Mouse (Mus musculus): Measurements from ENCODE around the gene Tpcn2. TPM values are rescaled to one million over a fixed set of nuclear protein-coding genes. Genes with fewer than 3 reads are reported as not detected.

Tpcn2 gene
- polyA plus RNA-seq, 1 experiment from 2014 or later: 3.7 TPM

GRCm38 (mm10) chr7:145159283-145160240 is 124.2 kb downstream of the Tpcn2 start:
- Histone ChIP-seq H3K9me3 (ENCODE audit: control insufficient read depth, low read length) (no peaks in the 10 kb centered on the region), H3K27me3 (replicated peaks; ENCODE audit: control insufficient read depth, insufficient read depth, low read length) (no peaks in the 10 kb centered on the region), H3K9ac (ENCODE audit: low read depth, low read length) (peak overlapping the region; percentile 19; the same call in 1 of the 2 replicates), H3K4me1 (ENCODE audit: control insufficient read depth, insufficient read depth, low read length) (peaks cover 10% of the 10 kb centered on the region), H3K36me3 (ENCODE audit: control insufficient read depth, insufficient read depth, low read length) (no peaks in the 10 kb centered on the region), H3K27ac (replicated peaks; ENCODE audit: low read depth, low read length) (peak overlapping the region; percentile 28; the same call in 1 of the 2 replicates), H3K4me2 (ENCODE audit: low read depth, low read length) (no peak overlapping the region), H3K4me3 (ENCODE audit: low read depth, low read length) (no peak overlapping the region)
- WGBS: 53% methylated on average over 12 of the region's 13 CpGs
- ATAC-seq (ENCODE audit: low read depth) (peak; percentile 79), DNase-seq (ENCODE audit: low spot score) (peak; percentile 75)

DNA sequence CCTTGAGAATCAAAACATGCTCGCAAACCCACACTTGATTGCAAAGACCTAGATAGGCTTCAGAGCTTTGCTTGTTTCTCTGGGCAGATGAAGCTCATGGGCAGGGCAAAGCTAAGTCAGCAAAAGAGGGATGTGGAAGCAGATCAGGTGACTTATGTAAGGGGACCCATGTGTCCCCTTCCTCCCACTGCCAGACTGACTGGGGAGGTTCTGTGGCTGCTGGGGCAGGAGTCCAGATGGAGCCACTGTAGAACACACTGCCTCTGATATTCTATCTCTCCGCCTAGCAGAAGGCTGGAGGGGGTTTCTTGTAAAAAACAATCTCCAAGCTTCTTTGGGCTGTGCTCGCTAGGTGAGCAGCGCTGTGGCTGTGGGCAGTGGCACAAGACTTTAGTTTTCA is 128.1 kb downstream of the Tpcn2 start:
- H3K4me3 ChIP-seq (ENCODE audit: low read depth, low read length): no peak overlapping the region
- no peaks in the 10 kb centered on the region for H3K36me3 ChIP-seq (ENCODE audit: control insufficient read depth, insufficient read depth, low read length)
- DNase-seq (ENCODE audit: low spot score) (no peak), ATAC-seq (ENCODE audit: low read depth) (no peak)
- H3K4me1 ChIP-seq (ENCODE audit: control insufficient read depth, insufficient read depth, low read length): peaks cover 10% of the 10 kb centered on the region
- no peak overlapping the region for H3K9ac ChIP-seq (ENCODE audit: low read depth, low read length)
- 59% methylated on average over 4 of the region's 4 CpGs for WGBS
- no peak overlapping the region for H3K27ac ChIP-seq (replicated peaks; ENCODE audit: low read depth, low read length)
- no peak overlapping the region for H3K4me2 ChIP-seq (ENCODE audit: low read depth, low read length)
- H3K9me3 ChIP-seq (ENCODE audit: control insufficient read depth, low read length): no peaks in the 10 kb centered on the region
- no peaks in the 10 kb centered on the region for H3K27me3 ChIP-seq (replicated peaks; ENCODE audit: control insufficient read depth, insufficient read depth, low read length)

- Histone ChIP-seq H3K27ac (replicated peaks; ENCODE audit: low read depth, low read length) (no peak overlapping the region), H3K27me3 (replicated peaks; ENCODE audit: control insufficient read depth, insufficient read depth, low read length) (no peaks in the 10 kb centered on the region), H3K4me3 (ENCODE audit: low read depth, low read length) (no peak overlapping the region), H3K4me2 (ENCODE audit: low read depth, low read length) (no peak overlapping the region), H3K9me3 (ENCODE audit: control insufficient read depth, low read length) (no peaks in the 10 kb centered on the region), H3K9ac (ENCODE audit: low read depth, low read length) (no peak overlapping the region), H3K36me3 (ENCODE audit: control insufficient read depth, insufficient read depth, low read length) (no peaks in the 10 kb centered on the region), H3K4me1 (ENCODE audit: control insufficient read depth, insufficient read depth, low read length) (no peaks in the 10 kb centered on the region)
- WGBS: 63% methylated on average over 1 of the region's 1 CpGs
- DNase-seq (ENCODE audit: low spot score) (no peak), ATAC-seq (ENCODE audit: low read depth) (no peak)
Observed at GRCm38 (mm10) chr7:145154066-145154465, 129.7 kb downstream of the Tpcn2 start.

DNA sequence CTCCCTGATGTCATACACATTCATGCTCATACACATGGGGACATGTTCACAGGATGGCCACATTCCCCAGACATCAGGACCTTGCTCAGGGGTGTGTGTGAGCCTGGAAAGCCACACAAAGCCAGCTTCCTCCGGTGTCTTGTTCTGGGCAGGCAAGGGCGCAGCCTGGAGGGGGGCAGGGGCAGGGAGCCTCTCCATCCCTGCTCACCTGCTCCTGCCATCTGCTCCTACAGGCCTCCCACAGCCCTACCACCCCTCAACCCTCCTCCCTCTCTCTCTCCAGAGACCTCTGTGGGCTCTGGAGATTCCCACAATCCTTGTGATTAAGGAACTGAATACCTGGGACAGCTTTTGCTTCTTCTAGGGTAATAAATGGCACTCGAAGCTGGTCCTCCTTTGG is 132.0 kb downstream of the Tpcn2 start:
- Histone ChIP-seq H3K27me3 (replicated peaks; ENCODE audit: control insufficient read depth, insufficient read depth, low read length) (no peaks in the 10 kb centered on the region), H3K27ac (replicated peaks; ENCODE audit: low read depth, low read length) (no peak overlapping the region), H3K4me2 (ENCODE audit: low read depth, low read length) (no peak overlapping the region), H3K36me3 (ENCODE audit: control insufficient read depth, insufficient read depth, low read length) (no peaks in the 10 kb centered on the region), H3K9ac (ENCODE audit: low read depth, low read length) (no peak overlapping the region), H3K9me3 (ENCODE audit: control insufficient read depth, low read length) (no peaks in the 10 kb centered on the region), H3K4me1 (ENCODE audit: control insufficient read depth, insufficient read depth, low read length) (no peaks in the 10 kb centered on the region), H3K4me3 (ENCODE audit: low read depth, low read length) (no peak overlapping the region)
- WGBS: 67% methylated on average over 3 of the region's 3 CpGs
- ATAC-seq (ENCODE audit: low read depth) (peak; percentile 79; the same call in 1 of the 2 replicates), DNase-seq (ENCODE audit: low spot score) (peak; percentile 10)

DNA sequence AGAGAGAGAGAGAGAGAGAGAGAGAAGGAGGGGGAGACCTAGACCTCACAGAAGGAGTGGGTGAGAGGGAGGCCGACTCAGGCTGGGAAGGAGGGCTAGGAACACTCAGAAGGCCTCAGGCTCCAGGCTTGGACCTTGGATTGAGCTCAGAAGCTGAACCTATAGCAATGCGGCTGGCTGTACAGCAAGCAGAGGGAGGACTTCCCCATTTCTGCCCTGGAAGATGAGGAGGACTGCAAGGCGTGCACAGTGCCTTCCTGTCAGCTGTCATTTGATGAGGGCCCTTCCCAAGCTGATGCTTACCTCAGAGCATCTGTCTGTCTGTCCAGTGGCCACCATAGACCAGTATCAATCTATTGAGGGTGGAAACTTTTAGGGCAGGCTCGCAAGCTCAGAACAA is 134.9 kb downstream of the Tpcn2 start:
- no peaks in the 10 kb centered on the region for H3K27me3 ChIP-seq (replicated peaks; ENCODE audit: control insufficient read depth, insufficient read depth, low read length)
- DNase-seq (ENCODE audit: low spot score) (no peak), ATAC-seq (ENCODE audit: low read depth) (no peak)
- peaks cover 3% of the 10 kb centered on the region for H3K4me1 ChIP-seq (ENCODE audit: control insufficient read depth, insufficient read depth, low read length)
- H3K9ac ChIP-seq (ENCODE audit: low read depth, low read length): no peak overlapping the region
- no peak overlapping the region for H3K4me3 ChIP-seq (ENCODE audit: low read depth, low read length)
- no peak overlapping the region for H3K27ac ChIP-seq (replicated peaks; ENCODE audit: low read depth, low read length)
- 88% methylated on average over 4 of the region's 4 CpGs for WGBS
- H3K9me3 ChIP-seq (ENCODE audit: control insufficient read depth, low read length): no peaks in the 10 kb centered on the region
- no peaks in the 10 kb centered on the region for H3K36me3 ChIP-seq (ENCODE audit: control insufficient read depth, insufficient read depth, low read length)
- H3K4me2 ChIP-seq (ENCODE audit: low read depth, low read length): no peak overlapping the region

DNA sequence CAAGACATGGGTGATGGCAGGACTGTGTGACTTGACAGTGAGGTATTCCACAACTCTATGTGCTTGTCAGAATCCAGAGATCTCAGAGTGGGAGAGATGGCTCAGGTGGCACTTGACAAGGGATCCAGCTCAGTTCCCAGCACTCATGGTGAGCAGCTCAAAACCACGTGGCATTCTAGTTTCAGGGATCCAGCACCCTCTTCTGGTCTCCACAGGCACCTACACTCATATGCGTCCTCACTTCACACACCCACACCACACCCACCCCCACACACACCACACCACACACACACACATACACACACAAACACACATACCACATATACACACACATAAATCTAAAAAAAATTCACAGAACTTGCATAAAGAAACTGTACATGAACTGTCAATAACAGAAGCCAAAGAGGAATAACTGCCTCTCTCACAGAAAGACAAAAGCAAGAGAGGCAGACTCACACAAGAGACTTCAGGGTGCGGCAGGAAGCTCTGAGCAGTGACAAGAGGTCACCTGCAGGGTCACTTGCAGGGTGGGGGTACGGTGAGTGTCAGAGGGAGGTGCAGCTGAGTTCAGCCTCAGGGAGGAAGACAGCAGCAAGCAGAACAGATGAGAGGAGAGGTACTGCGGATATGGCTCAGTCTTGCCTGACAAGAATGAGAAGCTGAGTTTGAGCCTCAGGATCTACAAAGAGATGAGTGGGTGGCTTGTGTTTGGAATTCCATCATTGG is 135.7 kb downstream of the Tpcn2 start:
- DNase-seq (ENCODE audit: low spot score): no peak
- no peaks in the 10 kb centered on the region for H3K27me3 ChIP-seq (replicated peaks; ENCODE audit: control insufficient read depth, insufficient read depth, low read length)
- no peak overlapping the region for H3K4me3 ChIP-seq (ENCODE audit: low read depth, low read length)
- no peak overlapping the region for H3K4me2 ChIP-seq (ENCODE audit: low read depth, low read length)
- 71% methylated on average over 5 of the region's 5 CpGs for WGBS
- no peaks in the 10 kb centered on the region for H3K9me3 ChIP-seq (ENCODE audit: control insufficient read depth, low read length)
- ATAC-seq (ENCODE audit: low read depth): no peak
- no peaks in the 10 kb centered on the region for H3K36me3 ChIP-seq (ENCODE audit: control insufficient read depth, insufficient read depth, low read length)
- H3K27ac ChIP-seq (replicated peaks; ENCODE audit: low read depth, low read length): no peak overlapping the region
- no peak overlapping the region for H3K9ac ChIP-seq (ENCODE audit: low read depth, low read length)
- peaks cover 8% of the 10 kb centered on the region for H3K4me1 ChIP-seq (ENCODE audit: control insufficient read depth, insufficient read depth, low read length)

DNA sequence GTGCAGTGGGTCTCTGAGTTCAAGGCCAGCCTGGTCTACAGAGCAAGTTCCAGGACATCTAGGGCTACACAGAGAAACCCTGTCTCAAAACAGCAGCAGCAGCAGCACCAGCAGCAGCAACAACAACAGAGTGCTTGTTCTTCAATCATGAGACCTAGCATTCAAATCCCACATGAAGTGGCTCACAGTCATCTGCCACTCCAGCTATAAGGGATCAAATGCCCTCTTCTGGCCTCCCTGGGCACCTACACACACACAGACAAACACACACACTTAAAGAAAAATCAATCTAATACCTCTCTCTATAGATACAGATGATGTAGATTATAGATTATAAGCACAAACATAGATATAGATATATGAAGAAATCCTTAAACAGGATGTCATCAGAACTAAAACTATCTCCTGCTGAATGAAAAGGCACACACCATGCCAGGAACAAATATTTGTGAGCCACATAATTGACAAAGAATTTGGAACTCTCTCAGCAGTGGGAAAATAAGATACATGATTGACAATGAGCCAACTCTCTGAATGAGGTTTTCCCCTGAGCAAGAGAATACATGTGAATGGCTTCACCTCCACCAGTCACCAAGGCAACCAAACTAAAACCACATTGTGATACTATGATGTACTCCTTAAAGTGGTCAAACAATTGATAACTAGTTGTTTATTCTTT is 137.4 kb downstream of the Tpcn2 start:
- Histone ChIP-seq H3K4me3 (ENCODE audit: low read depth, low read length) (no peak overlapping the region), H3K9ac (ENCODE audit: low read depth, low read length) (no peak overlapping the region), H3K4me1 (ENCODE audit: control insufficient read depth, insufficient read depth, low read length) (peaks cover 8% of the 10 kb centered on the region), H3K27ac (replicated peaks; ENCODE audit: low read depth, low read length) (no peak overlapping the region), H3K9me3 (ENCODE audit: control insufficient read depth, low read length) (no peaks in the 10 kb centered on the region), H3K4me2 (ENCODE audit: low read depth, low read length) (no peak overlapping the region), H3K27me3 (replicated peaks; ENCODE audit: control insufficient read depth, insufficient read depth, low read length) (no peaks in the 10 kb centered on the region), H3K36me3 (ENCODE audit: control insufficient read depth, insufficient read depth, low read length) (no peaks in the 10 kb centered on the region)
- DNase-seq (ENCODE audit: low spot score): peak; percentile 38
- ATAC-seq (ENCODE audit: low read depth): no peak

DNA sequence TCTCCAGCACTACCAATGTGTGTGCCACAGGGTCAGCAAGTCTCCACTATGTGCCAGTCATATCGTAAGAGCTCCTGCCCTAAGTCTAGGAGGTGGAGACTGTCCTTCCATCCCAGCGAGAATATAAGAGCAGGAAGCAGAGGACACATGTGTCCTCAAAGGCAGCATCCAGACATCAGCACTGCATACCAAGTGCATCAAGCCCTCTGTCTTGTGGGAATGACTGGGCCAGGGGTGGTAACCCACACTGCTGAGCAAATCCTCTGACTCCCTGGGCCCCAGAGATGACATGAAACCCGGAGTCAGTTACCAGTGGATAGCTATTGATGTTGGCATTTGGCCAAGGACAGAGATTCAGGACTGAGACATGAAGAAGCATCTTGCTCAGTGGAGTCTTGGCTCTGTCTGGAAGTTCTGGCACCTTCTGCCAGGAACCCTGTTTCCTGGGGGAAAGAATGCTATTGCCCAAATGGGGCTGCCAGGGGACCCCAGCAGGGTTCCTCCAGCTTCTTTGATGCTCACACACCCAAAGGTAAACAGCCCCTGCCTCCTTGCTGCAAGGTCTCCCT is 140.2 kb downstream of the Tpcn2 start:
- peaks cover 5% of the 10 kb centered on the region; the same call in 1 of the 2 replicates for H3K9me3 ChIP-seq (ENCODE audit: control insufficient read depth, low read length)
- no peak overlapping the region for H3K4me2 ChIP-seq (ENCODE audit: low read depth, low read length)
- H3K36me3 ChIP-seq (ENCODE audit: control insufficient read depth, insufficient read depth, low read length): no peaks in the 10 kb centered on the region
- no peaks in the 10 kb centered on the region for H3K27me3 ChIP-seq (replicated peaks; ENCODE audit: control insufficient read depth, insufficient read depth, low read length)
- H3K4me3 ChIP-seq (ENCODE audit: low read depth, low read length): no peak overlapping the region
- 60% methylated on average over 3 of the region's 3 CpGs for WGBS
- no peak overlapping the region for H3K27ac ChIP-seq (replicated peaks; ENCODE audit: low read depth, low read length)
- DNase-seq (ENCODE audit: low spot score): peak; percentile 40
- H3K4me1 ChIP-seq (ENCODE audit: control insufficient read depth, insufficient read depth, low read length): peaks cover 8% of the 10 kb centered on the region
- H3K9ac ChIP-seq (ENCODE audit: low read depth, low read length): no peak overlapping the region
- no peak for ATAC-seq (ENCODE audit: low read depth)

Measured in embryonic facial prominence, embryonic 14.5 days (tissue).